Mouse (Mus musculus): ENCODE measurements around the gene Zfp853. TPM values are rescaled to one million over a fixed set of nuclear protein-coding genes. Genes with fewer than 3 reads are reported as not detected.

Gene Zfp853
- total RNA-seq, 2 experiments from 2014 or later = 4.1 to 4.2 TPM

DNA sequence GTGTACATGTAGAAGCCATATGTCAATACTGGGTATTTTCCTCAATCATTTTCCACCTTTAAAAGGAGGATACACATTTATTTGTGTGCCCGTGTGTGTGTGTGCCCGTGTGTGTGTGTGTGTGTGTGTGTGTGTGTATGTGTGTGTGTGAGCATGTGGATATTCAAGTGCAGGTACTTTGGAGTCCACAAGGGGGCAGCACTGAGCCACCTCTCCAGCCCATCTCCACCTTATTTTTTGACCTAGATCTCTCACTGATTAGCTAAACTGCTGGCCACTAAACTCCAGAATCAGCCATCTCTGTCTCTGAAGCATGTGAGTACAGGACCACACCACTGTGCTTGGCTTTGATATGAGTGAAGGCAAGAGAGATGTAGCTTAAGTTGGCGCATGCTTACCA, 1.4 kb upstream of the Zfp853 start:
- DNase-seq (ENCODE audit: low spot score in 2 of 2) = no peak

DNA sequence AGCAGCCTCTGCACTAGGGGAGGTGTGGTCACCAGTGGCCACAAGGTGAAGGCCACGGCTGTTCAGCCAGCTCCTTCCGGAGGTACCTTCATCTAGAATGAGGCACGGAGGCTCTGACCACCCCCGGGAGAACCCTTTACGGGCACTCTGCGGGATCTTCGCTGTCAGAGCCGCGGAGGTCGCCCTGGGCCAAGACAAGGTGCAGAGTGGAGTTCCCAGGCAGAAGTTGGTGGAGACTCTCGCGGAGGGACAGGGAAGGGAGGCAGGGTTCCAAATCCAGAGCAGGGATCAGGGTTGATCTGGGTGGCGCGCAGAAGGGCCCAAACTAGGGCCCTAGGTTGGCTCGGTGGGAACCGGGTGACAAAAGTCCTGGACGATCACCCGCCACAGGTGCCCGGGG, 544 bp downstream of the Zfp853 start:
- DNase-seq (ENCODE audit: low spot score in 2 of 2) = no peak

- no peak for DNase-seq (ENCODE audit: low spot score in 2 of 2)
Observed at GRCm38 (mm10) chr5:143289299-143289698, 4.1 kb downstream of the Zfp853 start.

DNA sequence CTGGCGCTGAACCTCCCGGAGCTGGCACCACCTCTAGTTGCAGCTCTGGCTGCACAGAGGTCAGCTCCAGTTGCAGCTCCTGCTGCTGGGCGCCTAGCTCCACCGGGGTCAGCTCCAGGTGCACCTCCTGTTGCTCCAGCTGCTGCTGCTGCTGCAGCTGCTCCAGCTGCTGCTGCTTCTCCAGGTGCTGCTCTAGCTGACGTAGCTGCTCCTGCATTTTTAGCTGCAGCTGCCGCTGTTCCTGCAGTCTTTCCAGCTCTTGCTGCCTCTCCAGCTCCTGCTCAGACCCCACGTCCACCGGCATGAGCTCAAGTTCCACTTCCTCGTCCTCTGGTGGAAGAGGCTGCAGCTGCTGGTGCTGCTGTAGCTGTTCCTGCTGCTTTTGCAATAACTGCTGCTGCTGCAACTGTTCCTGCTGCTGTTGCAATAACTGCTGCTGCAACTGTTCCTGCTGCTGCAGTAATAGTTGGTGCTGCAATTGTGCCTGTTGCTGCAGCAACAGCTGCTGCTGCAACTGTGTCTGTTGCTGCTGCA, 5.0 kb downstream of the Zfp853 start:
- DNase-seq (ENCODE audit: low spot score in 2 of 2) = no peak

GRCm38 (mm10) chr5:143287774-143288328, 5.6 kb downstream of the Zfp853 start:
- no peak for DNase-seq (ENCODE audit: low spot score in 2 of 2)

- no peak for DNase-seq (ENCODE audit: low spot score in 2 of 2)
Observed at GRCm38 (mm10) chr5:143284762-143285161, 8.7 kb downstream of the Zfp853 start.

DNA sequence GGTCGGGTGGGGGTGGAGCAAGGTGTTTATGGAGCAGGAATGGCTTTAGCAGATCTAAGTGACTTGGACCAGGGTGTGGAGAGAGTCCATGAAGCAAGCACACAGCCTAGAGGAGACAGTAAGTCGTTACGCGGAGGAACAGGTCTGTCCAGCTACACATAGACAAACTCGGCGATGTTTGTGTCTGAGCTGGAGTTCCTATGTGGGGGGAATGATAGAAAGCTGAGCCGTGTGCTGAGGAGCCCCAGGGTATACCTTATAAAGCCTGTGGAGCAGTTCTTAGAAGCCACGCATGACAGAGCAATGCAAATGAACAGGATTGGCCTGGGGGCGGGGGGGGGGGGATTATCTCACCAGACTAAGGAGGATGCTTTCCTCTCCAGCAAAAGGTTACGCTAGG, 14.2 kb downstream of the Zfp853 start:
- no peak for DNase-seq (ENCODE audit: low spot score in 2 of 2)

DNA sequence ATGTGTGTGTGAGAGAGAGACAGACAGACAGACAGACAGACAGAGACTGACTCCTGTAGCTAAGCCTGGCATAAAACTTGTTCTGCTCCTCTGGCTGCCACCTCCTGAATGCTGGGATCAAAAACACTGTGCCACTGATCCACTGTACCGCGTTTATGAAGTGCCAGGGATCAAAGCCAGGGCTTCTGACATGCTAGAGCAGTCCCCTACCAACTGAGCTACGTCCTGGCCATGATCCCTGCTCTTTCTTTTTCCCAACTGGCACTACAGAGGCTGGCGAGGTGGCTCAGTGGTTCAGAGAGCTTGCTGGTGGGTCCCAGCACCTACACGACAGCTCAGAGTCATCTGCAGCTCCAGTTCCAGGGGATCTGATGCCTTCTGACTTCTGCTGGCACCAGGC, 17.7 kb downstream of the Zfp853 start:
- no peak for DNase-seq (ENCODE audit: low spot score in 2 of 2)

DNA sequence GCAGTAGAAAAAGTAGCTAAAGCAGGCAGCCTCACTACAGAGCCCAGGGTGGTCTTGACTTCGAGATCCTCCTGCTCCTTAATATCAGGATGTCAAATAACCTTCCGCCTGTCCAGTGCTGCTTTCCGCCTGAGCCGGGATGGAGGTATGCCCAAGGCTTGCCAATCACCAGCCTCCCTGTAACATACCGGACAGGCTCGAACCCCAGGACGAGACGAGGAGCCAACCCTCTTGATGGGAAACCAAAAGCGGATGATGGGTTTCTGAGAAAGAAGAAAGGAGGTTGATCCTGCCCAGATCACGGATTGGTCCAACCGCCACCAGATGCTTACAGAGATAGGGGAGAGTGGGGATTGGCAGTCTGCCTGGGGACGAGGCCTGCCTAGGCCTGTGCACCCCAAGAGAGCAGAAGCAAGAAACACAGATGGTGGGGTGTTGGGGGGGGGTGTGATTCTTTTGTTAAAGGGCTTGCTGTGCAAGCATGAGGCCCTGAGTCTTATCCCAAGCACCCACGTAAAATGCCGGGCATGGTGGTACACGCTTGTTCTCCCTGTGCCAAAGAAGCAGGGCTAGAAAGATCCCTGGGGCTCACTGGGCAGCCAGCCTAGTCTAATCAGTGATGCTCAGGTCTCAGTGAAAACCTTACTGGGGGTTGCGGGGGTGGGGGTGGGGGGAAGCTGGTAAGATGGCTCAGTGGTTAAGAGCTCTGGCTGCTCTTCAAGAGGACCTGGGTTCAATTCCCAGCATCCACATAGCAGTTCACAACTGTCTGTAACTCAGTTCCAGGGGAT, 20.7 kb downstream of the Zfp853 start:
- DNase-seq (ENCODE audit: low spot score in 2 of 2) = no peak

DNA sequence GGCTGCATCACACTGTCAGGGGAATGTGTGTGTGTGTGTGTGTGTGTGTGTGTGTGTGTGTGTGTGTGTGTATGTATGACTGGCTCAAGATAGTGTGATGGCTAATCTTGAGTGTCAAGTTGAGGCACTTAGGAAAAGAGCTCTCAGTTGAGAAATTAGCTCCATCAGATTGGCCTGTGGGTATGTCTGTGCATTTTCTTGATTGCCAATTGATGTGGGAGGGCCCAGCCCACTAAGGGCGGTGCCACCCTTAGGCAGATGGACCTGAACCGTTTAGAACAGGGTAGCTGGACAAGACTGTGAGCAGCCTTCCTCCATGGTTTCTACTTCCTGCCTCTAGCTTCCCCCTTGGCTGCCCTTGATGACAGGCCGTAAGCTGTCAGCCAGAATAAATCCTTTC, 21.3 kb downstream of the Zfp853 start:
- DNase-seq (ENCODE audit: low spot score in 2 of 2) = no peak

DNA sequence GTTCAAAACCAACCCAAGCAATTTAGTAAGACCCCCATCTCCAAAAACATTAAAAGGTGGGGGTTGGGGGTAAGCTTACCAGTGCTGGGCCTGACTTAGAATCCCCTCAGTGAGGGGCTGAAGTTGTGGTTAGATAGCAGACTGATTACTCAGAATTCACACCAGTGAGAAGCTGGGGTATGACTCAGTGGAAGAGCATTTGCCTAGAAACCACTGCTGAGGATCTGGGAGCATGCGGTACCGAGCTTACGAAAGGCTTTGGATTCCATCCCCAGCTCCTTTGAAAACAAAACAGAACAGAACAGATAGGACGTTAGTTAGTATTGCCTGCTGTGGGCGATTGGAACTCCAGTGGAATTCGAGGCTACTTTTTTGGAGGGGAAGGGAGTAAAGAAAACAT, 21.8 kb downstream of the Zfp853 start:
- peak in 1 of 2 experiments; percentile 74 for DNase-seq (ENCODE audit: low spot score in 2 of 2)

DNA sequence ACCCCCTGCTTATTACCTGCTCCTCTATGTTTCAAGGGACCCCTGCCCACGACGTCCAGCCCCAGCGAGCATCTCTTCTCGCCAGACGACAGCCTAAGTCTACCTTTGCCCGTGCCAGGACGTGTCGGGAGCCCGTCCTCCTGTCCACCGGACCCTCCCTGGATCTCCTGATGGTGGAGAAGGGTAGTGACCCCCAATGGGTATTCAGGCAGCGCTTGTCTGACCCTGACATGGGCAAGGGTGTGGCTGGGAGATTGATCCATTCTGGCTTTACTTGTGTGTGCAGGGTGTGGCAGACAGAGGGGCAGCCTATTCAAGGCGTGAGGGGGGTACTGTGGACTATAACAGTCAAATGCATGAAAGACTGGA, 23.3 kb downstream of the Zfp853 start:
- no peak for DNase-seq (ENCODE audit: low spot score in 2 of 2)

- peak; percentile 60 to 73 for DNase-seq (ENCODE audit: low spot score in 2 of 2)
Observed at GRCm38 (mm10) chr5:143269363-143270150, 23.9 kb downstream of the Zfp853 start, which contains the start of gene Zfp316. Zfp316 (minus strand) TSS chr5:143270022.

DNA sequence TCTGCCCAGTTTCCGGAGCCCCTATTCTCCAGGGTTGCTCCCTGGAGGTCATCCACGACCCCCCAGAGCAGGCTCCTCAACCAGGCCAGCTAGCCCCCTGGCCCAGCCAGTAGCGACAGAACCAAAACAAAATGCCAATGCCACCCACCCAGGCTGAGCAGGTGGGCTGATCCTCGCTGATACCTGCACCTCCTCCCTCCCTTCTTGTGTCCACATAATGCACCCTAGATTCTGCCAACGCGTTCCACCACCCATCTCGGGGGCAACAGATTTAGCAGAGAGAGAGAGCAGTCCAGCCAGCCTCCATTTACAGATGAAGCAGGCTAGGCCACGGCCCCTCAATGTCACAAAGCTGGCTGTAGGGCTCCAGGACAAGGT, 24.4 kb downstream of the Zfp853 start:
- DNase-seq (ENCODE audit: low spot score in 2 of 2) = no peak

DNA sequence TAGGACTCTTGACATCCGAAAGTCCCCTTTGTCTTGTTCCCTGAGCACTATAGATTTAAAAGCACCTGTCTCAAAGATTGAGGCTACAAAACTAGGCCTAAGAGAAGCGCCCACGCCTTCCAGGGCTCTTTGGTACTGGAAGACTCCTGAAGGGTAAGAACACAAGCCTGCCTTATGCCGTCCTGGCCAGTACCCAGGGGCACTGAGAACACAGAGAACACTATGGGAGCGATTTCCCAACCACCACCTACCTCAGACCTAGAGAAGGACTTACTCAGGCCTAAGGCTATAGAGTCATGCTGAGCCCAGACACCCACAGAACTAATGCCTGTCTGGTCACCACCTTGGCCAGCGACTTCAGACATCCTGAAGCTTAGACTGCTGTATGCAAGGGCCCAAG, 26.6 kb downstream of the Zfp853 start:
- DNase-seq (ENCODE audit: low spot score in 2 of 2) = no peak

- no peak for DNase-seq (ENCODE audit: low spot score in 2 of 2)
Observed at GRCm38 (mm10) chr5:143265409-143265808, 28.0 kb downstream of the Zfp853 start.

DNA sequence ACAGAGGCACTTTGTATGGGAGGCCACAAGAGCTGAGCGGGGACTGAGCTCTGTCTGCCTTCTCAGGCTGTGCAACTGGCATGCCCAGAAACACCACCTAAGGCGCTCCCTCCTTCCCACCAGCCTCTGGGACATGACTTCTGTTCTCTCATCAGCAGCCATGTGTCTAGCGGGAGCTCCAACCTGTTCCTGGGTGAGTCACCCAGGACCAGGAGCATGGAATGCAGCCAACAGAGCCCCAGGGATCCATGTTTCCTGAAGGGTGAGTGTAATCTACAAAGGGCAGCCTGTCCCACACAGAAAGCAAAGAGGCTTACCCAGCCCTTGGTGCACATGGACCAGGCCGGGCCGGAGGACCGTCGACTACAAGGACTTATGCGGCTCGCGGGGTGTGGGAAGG, 28.7 kb downstream of the Zfp853 start:
- DNase-seq (ENCODE audit: low spot score in 2 of 2) = peak in 1 of 2 experiments; percentile 59

DNA sequence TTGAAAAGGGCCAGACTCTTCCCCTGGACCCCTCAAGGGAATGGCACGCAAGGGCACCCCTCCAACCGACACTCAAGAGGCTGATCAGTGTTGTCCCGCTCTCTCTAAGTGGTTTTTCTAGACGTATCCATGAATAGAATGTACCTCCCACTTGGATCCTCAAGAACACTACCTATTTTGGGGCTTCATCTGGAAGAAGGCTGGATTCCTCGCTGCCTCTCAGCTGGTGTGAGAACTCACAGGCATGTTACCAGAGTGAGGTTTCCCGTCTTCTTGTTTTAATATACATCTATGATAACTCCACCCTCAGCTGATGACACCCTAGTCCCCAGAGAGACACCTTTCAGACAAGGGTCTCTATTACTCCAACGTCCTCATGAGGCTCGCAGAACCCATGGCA, 31.8 kb downstream of the Zfp853 start:
- no peak for DNase-seq (ENCODE audit: low spot score in 2 of 2)

GRCm38 (mm10) chr5:143255802-143256201, 37.6 kb downstream of the Zfp853 start:
- DNase-seq (ENCODE audit: low spot score in 2 of 2) = no peak

GRCm38 (mm10) chr5:143255131-143255519, 38.3 kb downstream of the Zfp853 start:
- DNase-seq (ENCODE audit: low spot score in 2 of 2) = no peak

DNA sequence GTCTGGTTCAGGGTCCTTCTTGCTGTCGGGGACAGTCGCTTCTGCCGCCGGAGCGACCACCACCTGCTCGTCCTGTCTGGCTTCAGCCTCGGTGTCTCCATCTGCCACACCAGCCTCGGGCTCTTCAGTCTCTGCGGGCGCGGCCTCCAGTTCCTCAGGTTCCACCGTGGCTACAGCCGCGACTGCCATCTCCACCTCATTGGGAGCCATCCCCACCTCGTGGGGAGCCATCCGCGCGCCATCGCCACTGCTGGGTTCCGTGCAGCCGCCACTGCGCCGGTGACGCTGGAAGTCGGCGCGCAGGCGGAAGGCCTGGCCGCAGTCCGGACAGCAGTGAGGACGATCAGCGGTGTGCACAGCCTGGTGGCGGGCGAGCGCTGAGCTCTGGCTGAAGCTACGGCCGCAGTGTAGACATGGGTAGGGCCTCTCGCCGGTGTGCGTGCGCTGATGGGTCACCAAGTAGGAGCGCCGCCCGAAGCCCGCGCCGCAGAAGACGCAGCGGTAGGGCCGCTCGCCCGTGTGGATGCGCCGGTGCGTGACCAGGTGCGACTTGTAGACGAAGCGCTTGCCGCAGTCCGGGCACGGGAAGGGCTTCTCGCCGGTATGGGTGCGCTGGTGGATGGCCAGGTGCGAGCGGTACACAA, 38.8 kb downstream of the Zfp853 start:
- DNase-seq (ENCODE audit: low spot score in 2 of 2) = no peak

Measured in layer of hippocampus, adult 18-20 months (tissue).